Mouse (Mus musculus) heart, embryonic 11.5 days (tissue): ENCODE measurements around the gene Ahnak. TPM values are rescaled to one million over a fixed set of nuclear protein-coding genes. Genes with fewer than 3 reads are reported as not detected.
A peak's percentile ranks its signal among the peaks of the same experiment; 100 is the strongest.

Experiments
- ATAC-seq: fragments of 200-750 bp; cut with Nextera tagmentation; replicated peaks from 2 replicates; pipeline ENCODE4 v1.8.0; 2017; ENCODE audit warnings: moderate library complexity; ENCODE audit not compliant: insufficient number of reproducible peaks, low FRiP score, low TSS enrichment
- H3K27ac ChIP-seq: fragments of 300-500 bp; sonication (generic); 2 replicates; pipeline ENCODE4 v1.5.1; 2014; ENCODE audit warnings: mild to moderate bottlenecking, low read depth, low read length
- H3K27me3 ChIP-seq: fragments of 300-500 bp; sonication (generic); 2 replicates; pipeline ENCODE4 v1.6.1; 2014; ENCODE audit warnings: mild to moderate bottlenecking, low read length, mixed read lengths; ENCODE audit not compliant: control insufficient read depth, insufficient read depth
- H3K36me3 ChIP-seq: fragments of 300-500 bp; sonication (generic); 2 replicates; pipeline ENCODE4 v1.6.1; 2014; ENCODE audit warnings: mild to moderate bottlenecking, low read length, moderate library complexity, mixed read lengths; ENCODE audit not compliant: control insufficient read depth, insufficient read depth
- H3K4me1 ChIP-seq: fragments of 300-500 bp; sonication (generic); 2 replicates; pipeline ENCODE4 v1.6.1; 2014; ENCODE audit warnings: low read length; ENCODE audit not compliant: control insufficient read depth, insufficient read depth
- H3K4me2 ChIP-seq: fragments of 300-500 bp; sonication (generic); 2 replicates; pipeline ENCODE4 v1.6.1; 2014; ENCODE audit warnings: mild to moderate bottlenecking, moderate library complexity
- H3K4me3 ChIP-seq: fragments of 300-500 bp; sonication (generic); 2 replicates; pipeline ENCODE4 v1.5.1; 2014; ENCODE audit warnings: low read depth, low read length
- H3K9ac ChIP-seq: fragments of 300-500 bp; sonication (generic); 2 replicates; pipeline ENCODE4 v1.6.1; 2014; ENCODE audit warnings: mild to moderate bottlenecking, low read depth, low read length, moderate library complexity
- H3K9me3 ChIP-seq: fragments of 300-500 bp; sonication (generic); replicated peaks from 2 replicates; pipeline ENCODE4 v1.6.1; 2016; ENCODE audit warnings: low read length; ENCODE audit not compliant: control insufficient read depth
- WGBS: fragments of 180-500 bp; shearing (Covaris S2); extraction: QIAGEN DNeasy Blood & Tissue Kit; methylation state at CpG from one replicate; pipeline ENCODE4 v1.1.7; 2014; ENCODE audit not compliant: insufficient replicate concordance; 5-methylcytosine and 5-hydroxymethylcytosine counted together
- polyA plus RNA-seq: library from polyadenylated mRNA; unstranded; fragments of >200 nt; fragmentation: Nextera tagmentation; extraction: Ambion mirVana; gene quantifications from 2 replicates; pipeline ENCODE4 v1.2.1, GENCODE M21; 2014

The Ahnak gene
- polyA plus RNA-seq, 1 experiment from 2014 or later, result 17.4 TPM

DNA sequence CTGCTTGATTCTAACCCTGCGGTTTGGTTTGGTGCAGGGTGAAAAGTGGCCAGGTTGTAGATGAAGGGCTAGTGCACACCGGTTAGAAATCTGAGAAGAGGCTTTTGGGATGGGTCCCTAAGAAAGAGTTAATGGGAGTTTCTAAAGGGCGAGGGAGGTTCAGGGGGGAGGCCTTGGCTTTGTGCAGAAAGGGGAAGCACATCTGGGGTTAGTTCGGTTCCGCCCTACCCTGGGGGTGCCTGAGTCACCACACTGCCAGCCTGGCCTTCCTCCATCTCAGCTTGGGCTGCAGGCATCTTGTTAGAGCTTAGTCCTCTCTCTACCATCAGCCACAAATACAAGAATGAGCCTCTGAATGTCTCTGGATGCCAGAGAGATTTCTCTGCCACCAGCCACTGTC, 8.3 kb upstream of the Ahnak start:
- no peak overlapping the region for H3K9ac ChIP-seq
- ATAC-seq, result no peak
- H3K27me3 ChIP-seq, result no peaks in the 10 kb centered on the region
- H3K4me2 ChIP-seq, result no peak overlapping the region
- H3K27ac ChIP-seq, result 0 out of 2 replicates have a peak overlapping the region, but pooled peaks have one; percentile 3
- WGBS, result 46% methylated on average over 5 of the region's 5 CpGs
- peaks cover 34% of the 10 kb centered on the region for H3K36me3 ChIP-seq
- no peaks in the 10 kb centered on the region for H3K9me3 ChIP-seq
- peaks cover 43% of the 10 kb centered on the region for H3K4me1 ChIP-seq
- H3K4me3 ChIP-seq, result no peak overlapping the region

DNA sequence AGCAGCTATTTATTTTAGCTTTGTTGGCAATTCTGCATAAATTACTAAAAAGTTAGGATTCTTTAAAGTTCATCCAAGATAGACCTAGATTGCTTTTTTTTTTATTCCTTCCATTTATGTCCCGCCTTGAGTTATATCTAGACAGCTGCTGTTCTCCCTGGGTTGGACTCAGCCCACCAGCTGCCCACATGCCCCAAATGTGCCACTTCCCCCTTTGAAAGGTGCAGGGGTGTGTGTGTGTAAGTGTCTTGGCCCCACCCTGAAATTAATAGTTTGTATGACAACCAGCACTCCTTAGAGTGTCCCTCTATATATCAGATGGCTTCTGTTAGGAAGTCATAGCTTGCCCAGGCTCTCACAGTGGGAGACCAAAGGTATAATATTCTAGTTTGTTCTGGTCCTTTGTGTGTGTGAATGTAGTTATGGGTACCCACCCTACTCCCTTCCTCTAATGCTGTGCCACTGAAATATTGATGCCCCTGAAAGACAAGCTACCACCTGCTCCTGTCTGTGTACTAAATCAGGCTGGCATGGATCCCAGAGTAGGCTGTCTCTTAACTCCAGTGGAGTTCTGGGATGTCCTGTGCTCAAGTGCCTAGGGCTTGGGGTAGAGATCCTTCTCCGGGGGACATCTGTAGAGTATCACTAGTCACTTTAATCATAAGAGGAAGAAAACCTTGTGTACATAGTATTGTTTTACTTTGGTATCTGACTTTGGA, 7.5 kb upstream of the Ahnak start:
- no peak overlapping the region for H3K4me3 ChIP-seq
- no peaks in the 10 kb centered on the region for H3K9me3 ChIP-seq
- peaks cover 48% of the 10 kb centered on the region for H3K4me1 ChIP-seq
- H3K9ac ChIP-seq, result no peak overlapping the region
- no peak overlapping the region for H3K27ac ChIP-seq
- H3K4me2 ChIP-seq, result no peak overlapping the region
- peaks cover 33% of the 10 kb centered on the region for H3K36me3 ChIP-seq
- 55% methylated on average over 2 of the region's 2 CpGs for WGBS
- no peaks in the 10 kb centered on the region for H3K27me3 ChIP-seq
- ATAC-seq, result no peak

DNA sequence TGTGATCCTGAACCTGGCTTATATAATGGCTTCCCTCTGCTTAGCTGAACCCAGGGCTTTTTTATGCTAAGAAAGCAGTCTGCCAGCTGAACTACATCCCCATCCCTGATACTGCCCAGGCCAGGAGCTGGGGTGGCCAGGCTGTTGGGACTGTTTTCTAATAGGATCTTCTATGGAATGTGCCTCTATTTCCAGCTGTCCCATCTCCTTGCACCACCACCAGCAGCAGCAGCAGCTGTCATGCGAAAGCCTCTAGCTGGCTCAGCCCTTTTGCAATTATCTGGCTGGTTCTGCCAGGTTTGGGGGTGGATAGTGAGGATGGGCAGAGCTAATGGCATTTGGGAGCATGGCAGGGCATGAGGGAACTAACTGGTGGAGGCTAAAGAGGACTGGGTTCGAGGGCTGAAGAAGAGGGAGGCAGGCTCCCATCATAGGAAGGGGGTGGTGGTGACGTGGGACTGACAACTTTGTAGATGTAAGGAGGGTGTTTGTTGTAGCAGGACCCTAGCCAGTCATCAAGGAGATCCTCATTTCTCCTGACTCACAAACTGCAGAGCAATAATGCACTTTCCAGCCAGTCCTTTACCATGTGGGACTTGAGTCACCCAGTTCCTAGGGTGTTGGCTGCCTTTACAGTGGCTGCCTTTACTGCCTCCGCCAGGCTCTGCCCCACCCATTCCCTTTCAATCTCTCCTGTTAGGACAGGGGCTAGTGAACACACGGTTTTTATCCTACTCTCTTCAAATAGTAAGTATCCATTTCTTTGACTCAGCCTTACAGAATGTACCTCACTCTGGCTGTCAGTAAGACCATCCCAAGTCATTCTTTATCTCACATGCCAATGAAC, 6.6 kb upstream of the Ahnak start:
- WGBS, result 26% methylated on average over 5 of the region's 5 CpGs
- H3K27me3 ChIP-seq, result no peaks in the 10 kb centered on the region
- peak overlapping the region; percentile 22 for H3K4me2 ChIP-seq
- H3K9ac ChIP-seq, result 0 out of 2 replicates have a peak overlapping the region, but pooled peaks have one; percentile 18
- no peak overlapping the region for H3K4me3 ChIP-seq
- peaks cover 27% of the 10 kb centered on the region for H3K36me3 ChIP-seq
- H3K4me1 ChIP-seq, result peaks cover 48% of the 10 kb centered on the region
- H3K27ac ChIP-seq, result peak overlapping the region; percentile 77
- no peaks in the 10 kb centered on the region for H3K9me3 ChIP-seq
- no peak for ATAC-seq

DNA sequence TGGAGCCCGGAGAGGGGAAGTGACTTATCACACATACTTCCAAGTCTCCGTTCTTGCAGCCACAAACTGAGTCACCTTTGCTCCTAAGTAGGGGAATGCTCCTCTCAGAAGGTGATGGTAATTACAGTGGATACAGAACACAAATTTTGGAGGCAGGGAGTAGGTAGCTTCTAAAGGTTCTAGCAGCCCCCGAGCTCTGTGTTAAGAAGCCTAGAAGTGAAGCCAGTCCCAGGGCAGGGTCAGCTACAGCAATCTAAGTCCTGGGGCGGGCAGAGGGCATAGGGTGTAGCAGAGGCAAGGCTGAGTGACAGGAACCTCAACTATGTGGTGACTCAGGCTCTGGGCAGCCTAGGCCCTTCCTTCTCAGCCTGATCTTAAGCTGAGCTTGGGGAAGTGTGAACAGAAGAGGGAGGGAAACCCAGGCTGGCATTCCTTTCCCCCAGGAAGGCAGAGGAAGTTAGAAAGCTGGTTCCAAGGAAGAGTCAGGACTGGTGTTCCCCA, 5.9 kb upstream of the Ahnak start:
- ATAC-seq, result 0 out of 2 replicates have a peak, but pooled peaks have one; percentile 29
- H3K36me3 ChIP-seq, result peaks cover 22% of the 10 kb centered on the region
- peak overlapping the region; percentile 22 for H3K4me2 ChIP-seq
- no peak overlapping the region for H3K4me3 ChIP-seq
- H3K27ac ChIP-seq, result peak overlapping the region; percentile 77
- no peak overlapping the region for H3K9ac ChIP-seq
- peaks cover 53% of the 10 kb centered on the region for H3K4me1 ChIP-seq
- no peaks in the 10 kb centered on the region for H3K9me3 ChIP-seq
- WGBS, result 6% methylated on average over 4 of the region's 4 CpGs
- no peaks in the 10 kb centered on the region for H3K27me3 ChIP-seq

DNA sequence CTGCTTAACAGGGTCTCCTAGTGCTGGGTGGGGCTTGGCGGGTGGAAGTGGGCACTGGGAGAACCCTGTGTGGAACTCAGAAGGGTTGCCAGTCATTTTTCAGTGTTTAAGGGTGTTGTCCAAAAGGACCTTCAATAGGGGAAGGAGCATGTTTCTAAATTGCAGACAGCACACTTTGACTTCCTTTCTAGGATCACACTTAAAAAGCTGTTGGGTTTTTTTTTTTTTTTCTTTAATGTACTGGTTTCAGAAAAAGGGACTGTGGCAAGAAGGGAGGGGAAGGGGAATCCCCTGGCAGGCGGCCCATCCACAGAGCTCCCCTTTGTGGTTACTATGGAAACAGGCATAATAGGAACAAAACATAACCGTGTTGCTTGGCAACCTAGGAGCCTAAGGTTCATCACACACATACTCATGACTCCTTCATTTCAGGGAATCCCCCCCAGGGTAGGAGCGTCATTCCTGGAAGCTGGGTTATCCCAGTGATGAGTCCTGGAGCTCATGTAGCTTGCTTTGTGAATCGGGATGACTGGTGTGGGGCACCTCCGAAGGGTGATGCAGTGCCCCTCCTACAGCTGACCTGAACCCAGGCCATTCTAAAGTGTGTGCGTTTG, 4.7 kb upstream of the Ahnak start:
- Histone ChIP-seq H3K4me3 (no peak overlapping the region), H3K36me3 (peaks cover 10% of the 10 kb centered on the region), H3K9ac (no peak overlapping the region), H3K4me1 (peaks cover 60% of the 10 kb centered on the region), H3K27ac (peak overlapping the region; percentile 77; the same call in 1 of the 2 replicates), H3K9me3 (no peaks in the 10 kb centered on the region), H3K27me3 (no peaks in the 10 kb centered on the region), H3K4me2 (peak overlapping the region; percentile 6; the same call in 1 of the 2 replicates)
- ATAC-seq, result no peak
- 23% methylated on average over 7 of the region's 7 CpGs for WGBS

DNA sequence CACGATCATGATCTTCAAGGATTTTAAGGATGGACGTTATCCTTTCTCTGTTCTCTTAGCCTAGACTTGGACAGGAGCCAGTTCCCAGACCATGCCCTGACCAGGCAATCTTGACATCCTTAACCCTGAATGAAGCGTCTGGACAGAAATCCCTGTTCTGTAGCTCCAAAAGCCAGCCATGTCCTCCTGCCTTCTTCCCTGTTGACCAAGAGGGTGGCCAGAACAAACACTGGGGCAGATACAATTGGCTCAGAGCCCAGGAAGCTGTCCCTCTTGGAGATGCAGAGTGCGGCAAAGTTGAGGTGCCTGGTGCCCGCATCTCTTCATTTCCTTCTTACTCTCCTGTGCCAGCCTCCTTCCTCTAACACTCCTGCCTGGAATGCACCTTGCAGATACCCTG, 3.2 kb upstream of the Ahnak start:
- Histone ChIP-seq H3K9ac (no peak overlapping the region), H3K36me3 (no peaks in the 10 kb centered on the region), H3K4me1 (peaks cover 61% of the 10 kb centered on the region), H3K4me2 (no peak overlapping the region), H3K27ac (no peak overlapping the region), H3K27me3 (no peaks in the 10 kb centered on the region), H3K9me3 (no peaks in the 10 kb centered on the region), H3K4me3 (no peak overlapping the region)
- no peak for ATAC-seq
- 57% methylated on average over 5 of the region's 5 CpGs for WGBS

DNA sequence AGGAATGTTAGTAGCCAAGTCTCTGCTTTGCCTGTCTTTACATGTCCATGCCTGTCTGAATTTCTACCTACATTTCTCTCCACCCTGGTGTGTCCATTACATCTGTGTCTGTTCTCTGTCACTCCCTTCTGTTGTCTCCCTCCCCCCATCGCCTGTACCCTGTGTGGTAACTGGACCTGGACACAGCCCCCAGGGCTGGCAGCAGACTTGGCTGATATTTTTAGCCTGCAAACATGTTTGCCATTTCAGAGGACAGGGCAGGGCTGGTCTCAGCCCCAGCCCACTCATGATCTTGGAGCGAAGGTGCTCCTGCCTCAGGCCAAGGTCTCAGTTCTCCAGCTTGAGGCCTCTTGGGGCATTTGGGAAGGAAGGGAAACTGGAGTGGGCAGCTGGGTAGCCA, 1.3 kb upstream of the Ahnak start:
- H3K27ac ChIP-seq, result peak overlapping the region; percentile 90
- WGBS, result 25% methylated on average over 2 of the region's 2 CpGs
- H3K4me2 ChIP-seq, result peak overlapping the region; percentile 12
- no peak for ATAC-seq
- no peaks in the 10 kb centered on the region for H3K9me3 ChIP-seq
- H3K4me3 ChIP-seq, result no peak overlapping the region
- H3K27me3 ChIP-seq, result no peaks in the 10 kb centered on the region
- no peaks in the 10 kb centered on the region for H3K36me3 ChIP-seq
- peaks cover 63% of the 10 kb centered on the region for H3K4me1 ChIP-seq
- H3K9ac ChIP-seq, result no peak overlapping the region

DNA sequence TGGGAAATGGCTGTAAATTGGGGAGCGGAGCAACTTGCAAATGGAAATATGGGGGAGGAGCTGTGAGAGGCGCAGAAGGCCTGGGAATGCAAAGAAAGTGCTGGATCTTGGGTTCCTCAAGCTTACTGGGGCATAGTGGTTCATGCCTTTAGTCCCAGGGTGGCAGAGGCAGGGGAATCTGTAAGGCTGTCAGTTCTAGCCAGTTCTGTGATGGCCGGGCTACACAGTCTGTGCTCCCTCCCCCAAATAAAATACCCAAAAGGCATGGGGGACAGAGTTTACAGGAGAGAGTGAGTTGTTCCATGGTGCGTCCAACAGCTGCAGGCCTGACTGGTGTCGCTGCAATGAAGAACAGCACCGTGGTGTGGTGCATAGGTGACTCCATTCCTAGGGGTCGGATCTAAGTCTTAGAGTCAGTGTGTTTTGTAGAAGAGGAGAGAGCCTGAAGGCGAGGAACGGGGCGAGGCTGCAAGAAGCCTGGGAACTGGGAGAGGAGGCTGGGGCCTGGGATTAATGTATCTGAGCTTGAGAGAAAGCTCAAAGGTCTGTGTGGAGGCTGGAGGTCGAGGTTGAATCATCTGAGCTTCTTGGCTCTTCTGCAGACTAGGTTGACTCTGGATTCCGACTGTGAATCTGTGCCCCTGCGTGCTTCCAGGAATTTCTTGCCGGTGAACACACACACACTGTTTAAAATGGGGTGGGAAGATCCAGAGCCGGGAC, 578 bp upstream of the Ahnak start:
- peaks cover 61% of the 10 kb centered on the region for H3K4me1 ChIP-seq
- H3K36me3 ChIP-seq, result no peaks in the 10 kb centered on the region
- H3K27ac ChIP-seq, result peak overlapping the region; percentile 90
- H3K9me3 ChIP-seq, result no peaks in the 10 kb centered on the region
- peak overlapping the region; percentile 86 for H3K9ac ChIP-seq
- whole genome bisulfite sequencing, result 15% methylated on average over 15 of the region's 15 CpGs
- H3K4me2 ChIP-seq, result peak overlapping the region; percentile 76
- no peak for ATAC-seq
- H3K4me3 ChIP-seq, result peak overlapping the region; percentile 70
- H3K27me3 ChIP-seq, result no peaks in the 10 kb centered on the region
